Mouse (Mus musculus): Measurements from ENCODE around the gene Ddx49.

Ddx49 gene

DNA sequence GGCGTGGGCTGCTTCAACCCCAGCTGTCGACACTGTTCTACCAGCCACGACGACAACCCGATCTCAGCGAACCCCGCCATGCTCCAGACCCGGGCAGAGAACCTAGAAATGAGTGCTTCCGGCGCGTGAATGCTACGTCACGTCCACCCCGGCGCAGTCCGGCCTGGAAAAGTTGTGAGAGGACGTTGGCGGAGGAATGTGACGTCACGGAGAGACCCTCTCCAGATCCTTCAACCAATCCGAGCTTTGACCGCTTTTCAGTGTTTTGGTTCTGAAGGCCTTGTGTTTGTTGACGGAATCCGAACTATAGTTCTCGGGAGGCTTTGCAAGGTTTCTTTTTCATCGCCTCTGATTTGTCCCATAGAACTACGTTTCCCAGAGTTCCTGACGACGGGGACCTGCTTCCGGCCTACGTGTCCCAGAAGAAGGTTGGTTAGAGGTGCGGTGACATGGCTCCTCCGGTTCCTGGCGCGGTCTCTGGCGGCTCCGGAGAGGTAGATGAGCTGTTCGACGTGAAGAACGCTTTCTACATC lies at the start of gene Ddx49, which contains the start of gene Cope:
TSS of gene Ddx49 (minus strand) at position 132 of the 533 bp plus-strand sequence.
TSS of gene Cope (plus strand) at position 161 of the 533 bp plus-strand sequence.
- peak; percentile 87 to 92 for DNase-seq (ENCODE audit: low spot score in 2 of 2)

DNA sequence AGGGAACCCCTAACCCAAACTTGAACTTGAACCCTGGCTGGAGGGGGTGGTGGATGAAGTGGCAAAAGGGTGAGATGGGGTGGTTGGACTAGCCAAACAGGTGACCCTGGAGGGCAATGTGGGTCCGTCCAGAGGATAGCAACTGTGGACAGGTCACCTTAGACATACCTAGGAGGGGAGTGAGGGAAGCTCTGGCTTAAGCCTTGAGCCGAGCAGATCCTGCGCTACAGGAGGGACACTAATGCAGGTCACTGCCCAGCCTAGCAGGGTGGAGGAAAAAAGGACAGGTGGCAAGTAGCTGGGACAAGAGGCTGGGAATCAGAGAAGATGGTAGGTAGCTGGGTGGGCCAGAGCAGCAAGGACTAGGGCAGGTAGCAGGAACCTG lies 49.7 kb upstream of the Ddx49 start:
- no peak for DNase-seq (ENCODE audit: low spot score in 2 of 2)

DNA sequence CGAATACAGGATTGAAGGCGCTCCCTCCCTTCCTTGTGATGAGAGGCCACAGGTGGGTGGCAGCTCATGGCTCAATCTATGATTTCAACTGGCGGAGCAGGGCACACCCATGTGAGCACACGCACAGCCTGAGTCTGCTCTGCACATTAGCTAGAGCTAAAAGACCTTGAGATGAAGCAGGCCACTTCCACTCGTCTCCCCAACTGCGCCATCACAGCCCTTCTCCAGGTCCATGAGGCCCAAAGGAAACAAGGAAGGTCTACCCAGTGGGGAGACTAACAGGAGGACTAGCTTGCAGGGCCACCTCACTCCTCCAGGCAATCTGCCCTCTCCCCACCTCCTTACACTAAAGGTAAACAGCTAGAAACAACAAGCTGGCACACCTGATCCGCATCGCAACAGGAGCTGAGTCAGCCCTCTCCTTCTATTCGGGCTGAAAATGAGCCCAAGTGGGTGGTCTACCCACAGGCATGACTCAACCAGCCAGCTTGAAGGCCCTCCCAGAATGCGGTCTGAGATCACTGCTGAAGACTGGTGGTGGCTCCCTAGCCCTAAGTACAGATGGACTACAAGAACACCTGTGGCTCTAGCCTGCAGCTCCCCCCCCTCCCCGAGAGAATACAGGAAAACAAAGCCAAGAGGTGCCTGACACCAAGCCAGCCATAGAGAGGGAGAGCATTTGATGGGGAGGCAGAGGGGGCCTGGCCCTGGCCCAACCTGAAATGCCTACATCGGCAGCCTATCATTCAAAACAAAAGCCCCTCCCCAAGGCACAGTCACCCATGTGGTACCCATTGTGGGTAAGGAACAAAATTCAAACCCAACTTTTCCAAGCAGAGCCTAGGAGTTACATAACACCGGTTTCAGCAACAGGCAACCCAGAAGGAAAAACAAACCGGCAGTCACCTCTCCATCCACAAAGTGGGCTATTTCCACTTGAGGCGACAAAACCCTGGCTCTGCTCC lies 49.0 kb upstream of the Ddx49 start:
- no peak for DNase-seq (ENCODE audit: low spot score in 2 of 2)

DNA sequence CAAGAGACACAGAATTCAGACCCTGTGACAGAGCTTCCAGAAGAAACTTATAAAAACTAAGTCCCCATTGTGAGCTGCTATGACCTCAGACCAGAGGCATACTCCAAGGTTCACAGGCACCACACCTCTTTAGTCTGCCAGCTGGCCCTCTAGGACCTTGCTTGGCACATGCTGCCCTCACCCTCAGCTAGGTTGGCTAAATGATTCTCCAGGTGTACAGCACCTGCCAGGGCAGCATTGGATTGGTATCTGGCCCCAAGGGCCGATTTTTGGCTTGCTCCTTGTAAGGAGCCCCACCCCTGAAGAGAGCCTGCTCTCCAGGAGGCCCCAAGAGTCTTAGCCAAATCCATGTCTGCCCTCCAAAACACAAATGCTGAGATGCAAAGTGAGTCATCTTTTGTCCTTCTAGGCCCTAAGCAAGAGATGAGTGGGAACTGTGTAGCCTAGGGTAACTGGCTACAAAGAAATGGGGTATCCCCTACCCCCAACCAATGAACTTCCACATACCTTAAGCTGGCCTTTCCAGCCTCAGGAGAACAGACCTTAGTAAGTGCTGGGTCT lies 45.7 kb upstream of the Ddx49 start:
- DNase-seq (ENCODE audit: low spot score in 2 of 2): no peak

DNA sequence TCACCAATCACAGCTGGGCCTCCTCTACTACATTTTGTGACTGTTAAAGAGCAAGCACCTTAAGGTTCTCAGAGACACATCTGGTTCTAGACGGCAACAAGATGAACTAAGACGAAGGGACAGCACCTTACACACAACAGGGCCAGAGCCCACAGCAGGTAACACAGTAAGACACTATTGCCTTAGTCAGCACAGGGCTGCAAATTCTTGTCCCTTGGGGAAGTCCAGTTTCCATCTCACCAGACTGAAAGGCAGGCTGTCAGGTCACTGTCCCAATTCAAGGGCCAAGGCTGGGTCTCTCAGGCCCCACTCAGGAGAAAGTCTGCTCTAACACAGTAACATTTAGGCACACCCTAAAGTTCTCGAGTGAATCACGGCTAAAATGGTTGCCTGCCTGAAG lies 45.2 kb upstream of the Ddx49 start:
- no peak for DNase-seq (ENCODE audit: low spot score in 2 of 2)

DNA sequence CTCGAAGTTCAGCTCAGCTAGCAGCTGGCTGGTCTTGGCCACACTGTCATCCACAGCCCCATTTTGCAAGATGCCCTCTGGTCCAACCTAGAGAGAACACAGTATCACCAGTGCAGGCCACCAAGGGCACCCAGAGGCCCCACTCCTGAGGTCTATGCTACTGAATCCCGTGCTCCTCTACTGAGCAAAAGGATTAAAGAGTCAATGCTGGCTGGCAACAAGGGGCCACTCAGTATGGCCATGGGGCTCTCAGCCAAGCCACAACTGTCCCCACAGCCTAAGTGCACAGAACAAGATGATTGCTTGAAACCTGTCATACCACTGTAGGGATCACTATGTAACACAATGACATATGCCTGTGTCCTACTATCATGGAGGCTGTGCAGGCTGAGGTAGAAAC lies 42.0 kb upstream of the Ddx49 start:
- DNase-seq (ENCODE audit: low spot score in 2 of 2): no peak

DNA sequence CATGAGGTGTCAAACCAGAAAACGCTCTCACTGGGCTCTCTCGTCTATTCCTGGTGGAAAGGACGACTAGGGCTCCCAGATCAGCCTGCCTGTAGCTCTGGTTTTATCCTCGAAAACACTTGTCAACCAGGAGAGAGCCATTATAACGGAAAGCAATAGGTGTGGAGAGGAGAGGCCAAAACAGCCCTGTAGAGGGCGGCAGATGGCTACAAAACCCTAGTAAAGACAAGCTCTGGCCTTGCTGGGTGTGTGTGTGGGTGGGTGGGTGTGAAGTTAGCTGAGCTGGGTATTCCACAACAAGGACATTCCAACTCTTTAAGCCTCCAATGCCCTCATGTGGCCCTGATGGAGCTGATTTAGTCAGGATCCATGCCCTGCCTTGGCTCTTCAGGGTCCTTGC lies 41.4 kb upstream of the Ddx49 start:
- no peak for DNase-seq (ENCODE audit: low spot score in 2 of 2)

DNA sequence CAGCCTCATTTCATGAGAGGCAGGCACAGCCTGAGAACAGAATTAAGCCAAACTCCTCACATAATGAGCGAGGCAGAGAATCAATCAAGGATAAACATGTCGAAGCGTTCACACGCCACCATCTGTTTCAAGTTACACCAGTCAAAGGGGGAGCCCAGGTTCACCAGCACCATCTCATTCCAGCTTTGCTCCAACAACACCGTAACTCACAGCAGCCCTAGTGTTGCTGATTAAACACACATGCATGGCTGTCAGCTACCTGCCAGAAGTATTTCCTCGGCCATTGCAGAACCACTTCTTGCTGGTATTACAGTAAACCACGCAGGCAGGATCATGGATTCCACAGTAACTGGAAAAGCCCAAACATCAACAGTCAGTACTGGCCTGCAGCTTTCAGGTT lies 40.8 kb upstream of the Ddx49 start:
- no peak for DNase-seq (ENCODE audit: low spot score in 2 of 2)

DNA sequence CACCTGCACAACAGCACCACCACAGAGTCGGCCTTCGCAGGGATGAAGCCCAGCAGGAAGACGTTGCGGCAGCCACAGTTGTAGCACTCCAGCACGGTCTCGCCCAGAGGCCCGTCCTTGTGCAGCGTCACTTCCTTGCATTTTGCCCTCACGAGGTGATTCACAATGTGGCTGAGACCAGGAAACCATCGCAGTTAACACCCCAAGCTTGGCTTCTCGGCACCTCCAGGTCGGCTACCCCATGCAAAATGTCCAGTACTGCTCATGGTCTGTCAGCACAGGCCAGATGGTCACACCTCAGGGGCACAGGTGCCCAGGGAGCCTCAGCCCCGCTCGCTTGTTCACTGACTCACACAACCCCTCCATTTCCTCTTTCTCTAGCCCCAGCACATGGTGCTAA lies 39.7 kb upstream of the Ddx49 start:
- DNase-seq (ENCODE audit: low spot score in 2 of 2): no peak

DNA sequence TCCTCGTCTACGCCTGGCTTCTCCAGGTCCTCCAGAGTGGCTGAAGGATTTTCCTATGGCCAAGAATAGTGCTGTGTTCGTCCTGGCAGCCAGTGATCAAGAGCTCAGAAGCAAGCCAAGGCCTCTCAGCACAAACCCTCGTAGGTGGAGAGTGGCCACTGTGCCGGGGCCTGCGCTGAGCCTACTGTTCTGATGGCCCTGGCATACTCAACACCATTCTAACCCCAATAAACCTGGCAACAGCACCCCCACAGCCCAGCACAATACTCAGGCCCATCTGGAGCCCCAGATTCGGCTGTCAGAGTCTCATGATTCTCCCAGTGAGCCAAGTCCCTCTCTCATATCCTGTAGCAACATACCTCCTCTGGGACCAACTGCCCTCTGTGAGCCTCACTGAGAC lies 38.4 kb upstream of the Ddx49 start:
- DNase-seq (ENCODE audit: low spot score in 2 of 2): no peak

DNA sequence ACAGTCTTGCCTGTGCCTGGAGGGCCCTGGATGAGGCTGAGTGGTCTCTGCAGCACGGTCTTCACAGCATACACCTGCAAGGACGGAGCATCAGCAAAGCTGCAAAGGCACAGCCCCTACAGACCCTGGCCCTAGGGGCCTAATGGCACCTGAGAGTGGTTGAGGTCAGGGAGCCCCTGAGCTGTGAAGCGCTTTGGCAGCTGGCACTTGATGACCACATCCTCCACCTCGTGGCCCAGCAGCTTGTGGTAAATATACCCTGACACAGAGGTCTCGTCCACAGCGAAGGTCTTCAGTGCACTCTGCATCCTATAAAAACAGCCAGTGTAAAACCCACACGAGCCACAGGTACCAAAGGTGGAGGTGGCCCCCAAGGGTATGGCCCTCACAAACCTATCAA lies 36.6 kb upstream of the Ddx49 start:
- DNase-seq (ENCODE audit: low spot score in 2 of 2): no peak

DNA sequence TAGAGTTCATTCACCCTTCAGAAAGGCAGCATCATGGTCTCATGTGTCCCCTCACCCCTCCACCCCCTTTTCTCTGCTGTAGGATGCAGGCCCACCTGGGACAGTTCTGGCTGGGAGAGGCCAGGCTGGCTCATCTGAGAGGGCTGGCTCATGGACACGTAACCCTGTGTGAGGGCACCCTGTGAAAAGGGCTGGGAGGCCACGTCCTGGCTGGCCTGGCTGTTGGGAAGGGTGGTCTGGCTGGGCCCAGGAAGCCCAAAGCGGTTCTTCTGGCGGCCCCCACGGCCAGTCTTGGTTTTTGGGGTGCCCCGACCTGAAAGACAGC lies 30.6 kb upstream of the Ddx49 start:
- DNase-seq (ENCODE audit: low spot score in 2 of 2): no peak

DNA sequence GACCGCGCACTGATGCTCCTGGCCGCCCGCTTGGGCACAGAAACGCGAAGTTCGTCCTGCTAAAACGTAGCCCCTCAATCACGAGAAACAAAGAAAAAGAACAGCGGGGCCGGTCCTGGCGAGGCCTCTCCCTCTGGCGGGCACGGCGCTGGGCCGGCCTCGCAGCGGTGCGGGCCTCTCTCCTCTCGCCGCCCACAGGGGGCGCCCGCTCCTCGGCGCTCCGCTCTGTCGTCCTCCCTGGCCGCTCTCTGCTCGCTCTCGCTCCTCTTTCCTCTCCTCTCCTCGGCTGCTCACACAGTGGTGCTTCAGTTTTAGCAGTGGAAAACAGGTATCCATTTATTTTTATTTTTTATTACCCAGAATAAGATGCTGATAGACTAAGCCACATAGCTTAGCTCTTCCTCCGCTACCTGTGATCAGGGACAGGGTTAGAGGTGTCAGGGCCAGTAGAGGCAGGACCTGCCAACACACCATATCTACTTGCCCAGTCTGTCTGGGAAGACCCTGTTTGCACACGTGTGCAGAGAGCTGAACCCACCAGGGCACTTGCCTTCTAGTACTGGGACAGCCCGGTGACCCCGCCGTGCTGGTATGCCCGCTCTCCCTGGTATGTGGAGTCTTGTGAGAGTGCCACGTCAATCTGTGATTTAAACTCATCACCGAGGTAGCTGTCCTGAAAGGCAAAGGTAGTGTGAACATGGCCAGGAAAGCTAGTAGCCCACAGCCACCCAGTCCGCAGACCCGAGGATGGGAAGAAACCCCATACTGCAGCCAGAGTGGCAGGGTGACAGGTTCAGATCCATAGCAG lies 30.0 kb upstream of the Ddx49 start:
- peak; percentile 71 to 78 for DNase-seq (ENCODE audit: low spot score in 2 of 2)

DNA sequence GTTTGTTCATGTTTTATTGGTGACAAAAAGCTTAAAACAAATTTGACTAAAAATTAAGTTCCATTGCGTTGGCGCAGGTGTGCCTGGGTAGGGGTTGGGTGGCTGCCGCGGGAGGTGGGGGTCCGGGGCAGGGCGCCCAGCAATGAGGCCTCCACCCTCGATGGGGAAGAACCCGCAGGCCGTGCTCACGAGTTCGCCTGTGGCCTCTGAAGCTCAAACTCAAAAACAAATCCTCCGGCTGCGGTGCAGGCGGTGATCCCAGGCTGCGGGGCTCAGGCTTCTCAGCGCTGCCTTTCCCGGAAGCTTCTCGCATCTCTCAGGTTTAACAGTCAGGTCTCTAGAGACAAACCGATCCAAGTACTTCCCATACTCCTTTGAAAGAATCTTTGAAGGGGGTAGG lies 29.2 kb upstream of the Ddx49 start:
- DNase-seq (ENCODE audit: low spot score in 2 of 2): no peak

DNA sequence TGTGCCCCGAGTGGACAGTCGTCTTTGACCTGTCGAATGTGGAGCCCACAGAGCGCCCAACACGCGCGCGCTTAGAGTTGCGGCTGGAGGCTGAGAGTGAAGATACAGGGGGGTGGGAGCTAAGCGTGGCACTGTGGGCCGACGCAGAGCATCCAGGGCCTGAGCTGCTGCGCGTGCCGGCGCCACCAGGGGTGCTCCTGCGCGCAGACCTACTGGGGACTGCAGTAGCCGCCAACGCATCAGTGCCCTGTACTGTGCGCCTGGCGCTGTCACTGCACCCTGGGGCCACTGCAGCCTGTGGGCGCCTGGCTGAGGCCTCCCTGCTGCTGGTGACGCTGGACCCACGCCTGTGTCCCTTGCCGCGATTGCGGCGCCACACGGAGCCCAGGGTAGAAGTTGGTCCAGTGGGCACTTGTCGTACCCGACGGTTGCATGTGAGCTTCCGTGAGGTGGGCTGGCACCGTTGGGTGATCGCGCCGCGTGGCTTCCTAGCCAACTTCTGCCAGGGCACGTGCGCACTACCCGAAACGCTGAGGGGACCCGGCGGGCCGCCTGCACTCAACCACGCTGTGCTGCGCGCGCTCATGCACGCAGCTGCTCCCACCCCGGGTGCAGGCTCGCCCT lies 28.6 kb upstream of the Ddx49 start:
- no peak for DNase-seq (ENCODE audit: low spot score in 2 of 2)

DNA sequence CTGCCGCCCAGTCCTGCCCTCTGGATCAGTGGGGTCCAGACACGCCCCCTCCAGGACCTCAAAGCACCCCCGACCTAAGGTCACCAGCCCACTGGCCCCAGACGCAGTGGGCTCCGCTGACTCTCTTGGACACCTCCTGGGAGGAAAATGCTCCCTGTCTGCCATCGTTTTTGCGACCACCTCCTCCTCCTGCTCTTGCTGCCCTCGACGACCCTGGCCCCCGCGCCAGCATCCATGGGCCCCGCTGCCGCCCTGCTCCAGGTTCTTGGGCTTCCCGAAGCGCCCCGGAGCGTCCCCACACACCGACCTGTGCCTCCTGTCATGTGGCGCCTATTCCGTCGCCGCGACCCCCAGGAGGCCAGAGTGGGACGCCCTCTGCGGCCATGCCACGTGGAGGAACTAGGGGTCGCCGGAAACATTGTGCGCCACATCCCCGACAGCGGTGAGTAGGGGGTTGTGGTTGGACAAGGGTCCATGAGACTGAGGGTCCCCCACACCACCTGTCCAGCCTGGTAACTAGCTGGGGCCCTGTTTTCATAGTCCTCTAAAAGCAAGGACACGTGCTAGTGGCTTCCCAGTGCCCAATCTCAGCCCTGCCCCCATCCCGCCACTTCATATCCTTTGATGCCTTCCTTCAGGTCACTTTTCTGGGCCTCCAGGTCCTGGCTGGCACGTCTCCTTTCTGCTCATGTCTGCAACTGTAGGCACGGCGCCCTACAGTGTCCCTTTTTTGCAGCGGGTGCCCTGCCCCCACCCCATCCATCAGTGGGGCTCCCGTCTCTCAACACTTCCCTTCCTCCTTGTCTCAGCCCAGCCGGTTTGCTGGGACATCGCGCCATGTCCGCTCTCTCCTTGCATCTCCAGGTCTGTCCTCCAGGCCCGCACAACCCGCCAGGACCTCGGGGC lies 27.8 kb upstream of the Ddx49 start:
- DNase-seq (ENCODE audit: low spot score in 2 of 2): no peak

DNA sequence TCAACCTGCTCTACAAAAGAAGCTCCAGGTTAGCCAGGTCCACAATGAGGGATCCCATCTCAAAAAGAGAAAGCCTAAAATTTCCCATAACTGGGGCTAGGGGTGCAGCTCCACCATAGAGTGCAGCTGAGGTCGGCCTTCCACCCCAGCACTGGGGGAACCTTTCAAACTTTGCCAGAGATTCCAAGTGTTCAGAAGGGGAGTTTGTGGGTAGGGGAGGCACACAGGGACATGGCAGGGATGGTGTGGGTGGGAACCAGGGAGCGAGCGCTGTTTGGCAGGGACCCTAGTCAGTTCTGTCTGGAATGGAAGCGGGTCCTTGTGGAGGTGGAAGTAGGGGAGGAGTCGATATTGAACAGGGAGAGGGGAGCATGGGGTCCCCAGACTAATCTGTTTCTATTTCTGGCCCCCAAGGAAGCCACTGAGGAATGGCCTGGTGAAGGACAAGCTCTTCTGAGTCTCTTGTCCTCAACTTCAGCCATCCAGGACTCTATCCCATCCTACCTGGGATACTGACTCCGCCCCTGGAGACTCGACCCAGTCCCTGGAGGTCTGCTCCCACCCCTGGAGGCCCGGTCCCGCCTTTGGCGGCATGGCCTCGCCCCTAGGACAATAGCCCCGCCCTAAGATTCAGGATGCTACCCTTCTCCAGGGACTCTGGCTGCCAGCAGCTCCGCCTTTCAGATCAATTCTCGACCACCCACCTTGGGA lies 27.0 kb upstream of the Ddx49 start, which contains the start of gene Gdf1:
TSS of gene Gdf1 (plus strand) at position 694 of the 711 bp plus-strand sequence.
- no peak for DNase-seq (ENCODE audit: low spot score in 2 of 2)

DNA sequence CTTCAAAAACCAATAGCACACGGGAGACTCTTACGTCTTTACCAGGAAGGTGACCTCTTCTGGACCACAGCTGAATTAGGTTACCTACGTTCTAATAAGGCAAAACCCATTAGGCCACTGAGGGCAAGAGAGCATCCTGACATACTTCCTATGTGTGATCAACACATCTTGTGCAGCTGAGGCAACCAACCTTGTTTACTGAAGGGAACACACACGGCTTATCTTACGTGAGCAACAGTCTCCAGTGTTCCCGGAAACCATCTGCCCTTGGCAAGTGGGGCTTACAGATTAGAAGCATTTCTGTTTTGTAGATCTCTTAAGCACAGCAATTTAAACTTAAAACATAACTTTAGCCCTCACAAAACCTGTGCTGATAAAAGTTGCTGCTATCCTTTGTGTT lies 25.2 kb upstream of the Ddx49 start:
- DNase-seq (ENCODE audit: low spot score in 2 of 2): no peak

DNA sequence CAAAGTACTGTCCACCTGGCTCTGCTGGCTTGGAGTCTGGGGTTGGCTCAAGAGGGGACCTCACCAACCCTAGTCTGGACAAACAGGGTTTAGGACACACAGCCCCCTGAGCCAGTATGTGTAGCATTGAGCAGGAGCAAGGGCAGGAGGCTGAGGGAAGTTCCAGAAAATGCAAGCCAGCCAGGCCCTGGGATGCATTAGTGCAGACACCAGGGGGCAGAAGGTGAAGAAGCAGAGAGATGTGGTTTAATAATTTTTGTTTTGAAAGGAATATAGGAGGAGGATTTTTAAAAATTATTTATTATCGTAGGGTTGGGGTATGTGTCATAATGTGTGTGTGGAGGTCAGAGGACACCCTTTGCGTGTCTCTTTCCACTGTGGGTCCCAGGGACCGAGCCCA lies 21.4 kb upstream of the Ddx49 start:
- DNase-seq (ENCODE audit: low spot score in 2 of 2): no peak

DNA sequence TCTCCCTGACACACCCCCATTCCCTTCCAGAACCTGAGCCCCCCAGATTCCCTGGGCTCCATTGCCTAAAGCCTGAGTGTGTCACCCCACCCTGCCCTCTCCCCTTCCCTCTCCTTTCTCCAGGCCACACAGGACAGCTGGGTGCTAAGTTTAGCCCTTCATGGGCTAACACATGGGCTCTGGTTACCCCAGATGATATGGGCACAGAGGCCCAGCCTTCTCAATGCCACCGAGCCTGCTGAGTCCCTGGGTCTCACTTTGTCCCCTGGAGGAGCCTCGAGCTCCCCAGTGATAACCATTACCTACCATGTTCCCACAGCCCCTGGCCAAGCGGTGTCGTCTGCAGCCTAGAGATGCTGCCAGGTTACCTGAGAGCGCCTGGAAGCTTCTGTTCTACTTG lies 15.6 kb upstream of the Ddx49 start:
- DNase-seq (ENCODE audit: low spot score in 2 of 2): no peak

All from urinary bladder, postnatal 4 days (tissue).